Mouse (Mus musculus): ENCODE measurements around the gene Hexim2. TPM values are rescaled to one million over a fixed set of nuclear protein-coding genes. Genes with fewer than 3 reads are reported as not detected.
A peak's percentile ranks its signal among the peaks of the same experiment; 100 is the strongest.

The Hexim2 gene
- total RNA-seq, 2 experiments from 2014 or later, result 1.3 to 2.6 TPM

- no peak for ATAC-seq (replicated peaks; ENCODE audit: poor library complexity, severe bottlenecking)
These were observed 20.9 kb upstream of the Hexim2 start for GRCm38 (mm10) chr11:103111301-103111700.

GRCm38 (mm10) chr11:103111881-103112551 is 20.2 kb upstream of the Hexim2 start:
- ATAC-seq (replicated peaks; ENCODE audit: poor library complexity, severe bottlenecking), result no peak

GRCm38 (mm10) chr11:103112552-103112912 is 19.7 kb upstream of the Hexim2 start:
- ATAC-seq (replicated peaks; ENCODE audit: poor library complexity, severe bottlenecking), result no peak

DNA sequence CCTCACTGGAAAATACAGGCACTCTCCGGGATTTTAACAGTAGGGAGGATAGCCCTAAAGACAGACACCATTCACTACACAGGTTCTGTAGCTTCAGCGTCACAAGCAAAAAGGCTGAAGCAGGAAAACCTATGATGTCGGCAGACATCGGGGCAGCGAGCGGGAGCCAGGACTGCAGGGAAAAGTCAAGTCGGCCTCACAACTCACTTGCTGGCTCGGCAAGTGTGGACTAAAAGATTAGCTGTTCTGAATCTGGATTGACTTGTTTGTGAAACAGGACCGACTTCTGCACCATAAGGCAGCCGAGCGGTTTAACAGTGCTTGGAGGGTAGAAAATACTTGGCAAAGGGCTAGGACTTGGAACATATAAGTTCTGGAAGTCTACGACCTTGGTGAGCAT is 19.2 kb upstream of the Hexim2 start:
- ATAC-seq (replicated peaks; ENCODE audit: poor library complexity, severe bottlenecking), result no peak

GRCm38 (mm10) chr11:103113771-103114170 is 18.5 kb upstream of the Hexim2 start:
- no peak for ATAC-seq (replicated peaks; ENCODE audit: poor library complexity, severe bottlenecking)

DNA sequence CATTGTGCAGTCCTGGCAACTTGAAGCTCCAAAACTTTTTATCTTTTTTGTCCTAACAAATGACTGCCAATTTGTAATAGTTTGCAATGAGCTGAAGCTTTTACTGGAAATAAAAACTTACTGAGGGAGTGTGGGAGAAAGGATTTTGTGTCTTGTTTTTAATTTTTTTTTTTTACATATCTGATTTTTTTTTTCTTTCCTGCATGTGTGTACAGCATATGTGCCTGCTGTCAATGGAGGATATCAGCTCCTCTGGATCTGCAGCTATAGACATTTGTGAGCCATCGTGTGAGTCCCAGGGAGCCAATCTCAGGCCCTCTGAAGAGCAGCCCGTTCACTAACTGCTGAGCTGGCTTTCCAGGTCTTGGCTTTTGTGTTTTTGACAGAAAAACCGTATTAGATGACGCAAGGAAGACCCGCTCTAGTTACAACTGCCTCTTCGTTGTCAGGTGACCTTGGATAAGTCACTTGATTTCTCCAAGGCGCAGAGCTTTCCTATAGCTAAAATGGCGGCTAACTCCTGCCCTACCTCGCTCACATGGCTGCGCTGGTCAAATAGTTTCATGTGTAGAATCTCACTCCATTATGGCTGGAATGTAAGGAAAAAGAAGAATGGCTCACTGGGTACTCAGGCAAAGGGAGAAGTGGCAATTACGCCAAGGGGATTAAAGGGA is 17.8 kb upstream of the Hexim2 start:
- no peak for ATAC-seq (replicated peaks; ENCODE audit: poor library complexity, severe bottlenecking)

DNA sequence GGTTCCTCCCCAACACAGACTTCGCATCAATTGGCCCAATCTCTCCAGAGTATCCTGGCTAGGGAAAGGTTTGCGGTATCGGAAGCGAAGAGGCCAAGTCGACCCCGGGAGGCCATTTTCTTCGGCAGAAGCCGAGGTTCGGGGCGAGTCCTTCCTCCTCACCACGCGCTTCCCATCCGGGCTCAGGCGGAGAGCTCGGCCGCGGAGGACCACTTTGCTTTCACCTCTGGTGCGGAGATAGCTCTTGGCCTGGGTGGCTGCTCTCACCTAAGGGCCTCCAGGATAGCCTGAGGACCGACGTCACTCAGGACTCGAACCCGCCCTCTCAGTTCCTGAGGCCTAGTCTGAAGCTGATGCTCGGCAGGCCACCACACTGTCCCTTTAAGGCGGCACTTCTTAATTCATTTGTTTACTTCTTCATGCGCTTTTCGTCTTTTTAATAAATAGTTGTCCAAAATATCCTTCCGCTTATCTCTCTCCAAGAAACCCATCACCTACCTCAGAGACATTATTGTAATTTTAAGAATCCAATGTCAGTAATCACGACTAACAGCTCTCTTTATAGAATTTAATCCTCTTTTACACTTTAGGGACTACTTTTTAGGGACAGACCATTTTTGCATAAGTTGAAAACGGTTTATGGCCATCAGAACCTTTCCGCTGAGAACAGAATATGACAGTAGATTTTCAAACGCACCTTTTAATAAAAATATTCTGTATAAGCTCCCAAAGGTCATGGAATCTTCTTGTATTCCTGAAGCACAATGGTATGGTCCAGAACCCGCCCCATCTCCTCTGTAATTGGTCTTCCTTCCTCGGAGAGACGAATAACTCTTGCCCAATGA is 16.8 kb upstream of the Hexim2 start:
- peak; percentile 38 for ATAC-seq (replicated peaks; ENCODE audit: poor library complexity, severe bottlenecking)

DNA sequence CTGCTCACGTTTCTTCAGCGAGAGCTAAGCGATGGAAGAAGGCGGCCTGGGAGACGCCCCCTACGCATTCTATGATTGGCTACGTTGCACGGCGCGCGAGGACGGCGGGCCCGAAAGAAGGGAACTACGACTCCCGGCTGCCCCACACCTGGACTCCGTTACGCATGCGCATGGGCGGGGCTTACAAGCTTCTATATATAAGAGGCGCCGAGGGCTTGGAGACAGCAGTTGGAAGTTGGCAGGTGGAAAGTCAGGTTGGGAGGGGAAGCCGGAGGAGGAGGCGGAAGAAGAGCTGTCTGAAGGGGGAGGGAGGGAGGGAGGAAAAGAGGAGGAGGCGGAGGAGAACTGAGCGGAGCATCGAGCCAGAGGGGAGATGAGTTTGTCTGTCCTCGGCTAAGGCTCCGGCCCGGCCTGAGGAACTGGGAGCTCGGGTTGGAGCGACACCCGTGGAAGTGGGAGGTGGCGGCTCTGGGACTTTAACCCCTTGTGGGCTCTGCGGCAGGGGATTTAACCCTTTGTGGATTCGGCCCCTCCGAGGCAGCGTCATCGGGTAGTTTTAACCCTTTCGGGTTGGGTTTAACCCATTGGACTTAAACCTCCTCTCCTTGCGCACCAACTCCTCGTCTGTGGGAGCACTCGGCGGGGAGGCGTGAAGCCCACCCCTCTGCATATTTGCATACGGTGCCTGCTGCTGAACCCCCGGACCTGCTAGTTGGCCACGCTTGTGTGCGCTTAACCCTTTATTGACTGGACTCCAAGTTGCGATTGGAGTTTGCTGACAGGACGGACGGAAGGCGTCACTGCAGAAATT is 16.0 kb upstream of the Hexim2 start, which contains the start of gene Hexim1:
Gene Hexim1, plus strand, starts transcription at position 224 of the 811 bp plus-strand sequence.
- ATAC-seq (replicated peaks; ENCODE audit: poor library complexity, severe bottlenecking), result peak; percentile 76

DNA sequence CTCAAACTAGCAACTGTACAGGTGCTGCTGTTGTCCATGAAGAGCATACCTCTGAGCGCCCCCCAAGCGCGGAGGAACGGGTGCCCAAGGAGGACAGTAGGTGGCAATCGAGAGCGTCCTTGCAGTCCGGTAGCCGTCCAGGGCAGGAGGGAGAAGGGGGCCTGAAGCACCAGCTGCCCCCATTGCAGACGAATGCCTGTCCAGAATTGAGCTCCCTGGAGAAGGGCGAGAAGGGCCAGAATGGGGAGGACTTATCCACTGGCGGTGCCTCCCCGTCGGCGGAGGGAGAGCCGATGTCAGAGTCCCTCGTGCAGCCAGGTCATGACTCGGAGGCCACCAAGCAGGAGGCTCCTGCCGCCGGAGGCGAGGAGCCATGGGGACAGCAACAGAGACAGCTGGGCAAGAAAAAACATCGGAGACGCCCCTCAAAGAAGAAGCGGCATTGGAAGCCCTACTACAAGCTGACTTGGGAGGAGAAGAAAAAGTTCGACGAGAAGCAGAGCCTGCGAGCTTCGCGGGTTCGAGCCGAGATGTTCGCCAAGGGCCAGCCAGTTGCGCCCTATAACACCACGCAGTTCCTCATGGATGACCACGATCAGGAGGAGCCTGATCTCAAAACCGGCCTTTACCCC is 15.2 kb upstream of the Hexim2 start:
- ATAC-seq (replicated peaks; ENCODE audit: poor library complexity, severe bottlenecking), result peak; percentile 27

GRCm38 (mm10) chr11:103117591-103118009 is 14.6 kb upstream of the Hexim2 start:
- no peak for ATAC-seq (replicated peaks; ENCODE audit: poor library complexity, severe bottlenecking)

- no peak for ATAC-seq (replicated peaks; ENCODE audit: poor library complexity, severe bottlenecking)
These were observed 13.4 kb upstream of the Hexim2 start for GRCm38 (mm10) chr11:103118866-103119265.

GRCm38 (mm10) chr11:103119609-103120008 is 12.6 kb upstream of the Hexim2 start:
- no peak for ATAC-seq (replicated peaks; ENCODE audit: poor library complexity, severe bottlenecking)

DNA sequence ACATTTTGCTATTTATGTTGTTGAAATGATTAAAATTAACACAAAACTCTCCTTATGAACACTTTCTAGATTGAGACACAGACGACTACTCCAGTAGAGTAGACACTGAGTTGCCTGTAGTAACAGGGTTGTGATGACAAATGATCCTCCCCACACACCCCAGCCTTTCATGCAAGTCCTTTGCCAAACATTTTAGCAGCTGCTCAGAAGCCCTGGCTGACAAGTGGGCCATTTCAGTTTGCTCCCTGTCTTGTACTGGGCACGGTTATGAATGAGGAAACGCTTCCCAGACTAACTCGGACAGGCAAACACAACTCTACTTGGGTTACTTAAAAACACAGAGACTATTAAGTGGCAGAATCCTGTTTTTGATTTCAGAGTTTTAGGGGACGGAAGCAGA is 11.9 kb upstream of the Hexim2 start:
- no peak for ATAC-seq (replicated peaks; ENCODE audit: poor library complexity, severe bottlenecking)

DNA sequence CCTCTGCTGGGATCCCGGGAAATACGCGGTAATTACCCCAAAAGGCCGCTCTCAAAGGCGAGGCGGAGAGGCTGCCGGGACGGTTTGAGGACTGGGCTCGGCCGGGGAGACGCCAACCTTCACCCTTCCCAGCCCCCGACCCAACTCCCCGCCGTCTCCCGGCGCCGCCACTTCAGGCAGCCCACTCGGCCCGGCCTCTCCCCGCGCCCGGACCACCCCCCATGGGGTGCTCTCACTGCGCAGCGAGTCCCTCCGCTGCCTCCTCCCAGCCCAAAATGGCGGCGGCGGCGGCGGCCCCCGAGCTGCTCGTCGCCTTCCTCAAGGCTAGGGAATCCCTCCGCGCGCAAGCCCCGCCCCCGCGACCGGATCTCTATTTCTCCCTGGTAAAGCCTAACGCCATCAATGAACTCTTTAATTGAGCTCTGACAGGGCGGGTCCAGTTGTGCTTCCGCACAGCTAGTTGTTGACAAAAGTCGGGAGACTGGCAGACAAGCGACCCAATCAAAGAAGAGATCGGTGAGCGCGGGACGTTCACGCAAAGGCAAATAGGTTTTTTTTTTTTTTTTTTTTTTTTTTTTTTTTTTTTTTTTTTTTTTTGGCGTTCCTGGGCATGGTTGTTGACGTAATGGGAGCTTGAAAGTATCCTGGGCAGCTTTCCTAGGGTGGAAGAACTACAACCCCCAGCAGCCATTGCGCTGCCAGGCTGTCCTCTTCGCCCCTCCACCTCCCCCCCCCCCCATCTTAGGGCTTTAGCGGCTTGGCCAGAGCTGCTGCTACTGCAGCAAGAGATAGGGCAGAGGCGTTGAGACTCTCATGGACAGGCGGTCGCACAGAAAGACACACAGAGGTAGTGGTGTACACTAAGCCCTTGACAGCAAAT is 587 bp downstream of the Hexim2 start:
- peak; percentile 88 for ATAC-seq (replicated peaks; ENCODE audit: poor library complexity, severe bottlenecking)

DNA sequence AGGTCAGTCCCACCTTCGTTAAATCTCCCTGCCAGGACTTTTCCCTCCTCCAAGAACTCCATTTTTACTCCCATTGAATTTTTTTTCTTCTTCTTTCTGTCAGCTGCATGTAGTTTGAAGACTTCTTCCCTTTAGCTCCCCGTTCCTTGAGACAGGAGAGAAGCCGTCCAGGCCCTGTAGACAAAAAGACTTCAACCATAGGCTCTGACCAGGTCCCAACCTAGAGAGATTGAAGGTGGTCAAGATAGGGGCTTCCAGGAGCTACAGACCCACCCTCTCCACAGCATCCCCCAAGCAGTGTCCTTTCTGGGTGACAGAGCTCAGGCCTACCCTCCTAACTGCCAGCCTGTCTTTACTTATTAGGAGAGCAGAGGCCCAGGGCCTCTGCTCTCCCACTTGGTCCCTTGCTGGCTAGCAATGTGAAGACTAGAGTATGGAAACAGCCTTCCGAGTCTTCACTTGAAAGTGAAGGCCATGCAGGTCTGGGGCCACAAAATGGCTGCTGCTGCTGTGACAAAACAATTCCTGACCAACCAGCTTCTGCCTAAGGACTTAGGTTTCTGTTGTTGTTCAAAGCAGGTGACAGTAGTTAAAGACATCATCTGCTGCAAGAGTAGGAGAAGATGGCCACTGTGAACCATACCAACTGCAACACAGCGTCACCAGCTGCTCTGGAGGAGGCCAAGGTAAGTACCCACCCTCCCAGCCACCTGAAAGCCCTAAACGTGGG is 1.4 kb downstream of the Hexim2 start:
- no peak for ATAC-seq (replicated peaks; ENCODE audit: poor library complexity, severe bottlenecking)

GRCm38 (mm10) chr11:103134221-103134620 is 2.0 kb downstream of the Hexim2 start:
- ATAC-seq (replicated peaks; ENCODE audit: poor library complexity, severe bottlenecking), result no peak

- peak; percentile 15; the same call in 1 of the 2 replicates for ATAC-seq (replicated peaks; ENCODE audit: poor library complexity, severe bottlenecking)
These were observed 3.9 kb downstream of the Hexim2 start for GRCm38 (mm10) chr11:103136039-103136577.
